Mouse (Mus musculus) lung, embryonic 15.5 days (tissue): ENCODE data around the gene BC055324. TPM values are rescaled to one million over a fixed set of nuclear protein-coding genes. Genes with fewer than 3 reads are reported as not detected.

Source experiments
- ATAC-seq: fragments of 200-750 bp; cut with Nextera tagmentation; 2 replicates; pipeline ENCODE4 v1.8.0; 2017; ENCODE audit warnings: moderate number of reproducible peaks, borderline replicate concordance; ENCODE audit not compliant: low FRiP score, low TSS enrichment; ENCODE audit errors: extremely low read depth
- H3K27ac ChIP-seq: fragments of 300-500 bp; sonication (generic); 2 replicates; pipeline ENCODE4 v1.5.1; 2015; ENCODE audit warnings: moderate library complexity, mild to moderate bottlenecking, inconsistent platforms
- H3K27me3 ChIP-seq: fragments of 300-500 bp; sonication (generic); 2 replicates; pipeline ENCODE4 v1.6.1; 2015; ENCODE audit warnings: inconsistent platforms
- H3K36me3 ChIP-seq: fragments of 300-500 bp; sonication (generic); 2 replicates; pipeline ENCODE4 v1.6.1; 2015; ENCODE audit warnings: inconsistent platforms
- H3K4me1 ChIP-seq: fragments of 300-500 bp; sonication (generic); 2 replicates; pipeline ENCODE4 v1.6.1; 2015; ENCODE audit warnings: inconsistent platforms
- H3K4me2 ChIP-seq: fragments of 300-500 bp; sonication (generic); 2 replicates; pipeline ENCODE4 v1.6.1; 2015; ENCODE audit warnings: inconsistent platforms, mild to moderate bottlenecking, moderate library complexity
- H3K4me3 ChIP-seq: fragments of 300-500 bp; sonication (generic); 2 replicates; pipeline ENCODE4 v1.5.1; 2015; ENCODE audit warnings: mild to moderate bottlenecking, inconsistent platforms
- H3K9ac ChIP-seq: fragments of 300-500 bp; sonication (generic); 2 replicates; pipeline ENCODE4 v1.6.1; 2015; ENCODE audit warnings: inconsistent platforms
- H3K9me3 ChIP-seq: fragments of 300-500 bp; sonication (generic); 2 replicates; pipeline ENCODE4 v1.6.1; 2016; ENCODE audit warnings: inconsistent platforms
- WGBS: fragments of 180-500 bp; shearing (Covaris S2); methylation state at CpG from one replicate; pipeline ENCODE4 v1.1.7; 2015; 5-methylcytosine and 5-hydroxymethylcytosine counted together
- polyA plus RNA-seq: library from polyadenylated mRNA; unstranded; fragments of >200 nt; fragmentation: Nextera tagmentation; extraction: Ambion mirVana; gene quantifications from 2 replicates; pipeline ENCODE4 v1.2.1, GENCODE M21; 2015

BC055324 gene
- polyA plus RNA-seq, 1 experiment from 2014 or later: 27.2 TPM

DNA sequence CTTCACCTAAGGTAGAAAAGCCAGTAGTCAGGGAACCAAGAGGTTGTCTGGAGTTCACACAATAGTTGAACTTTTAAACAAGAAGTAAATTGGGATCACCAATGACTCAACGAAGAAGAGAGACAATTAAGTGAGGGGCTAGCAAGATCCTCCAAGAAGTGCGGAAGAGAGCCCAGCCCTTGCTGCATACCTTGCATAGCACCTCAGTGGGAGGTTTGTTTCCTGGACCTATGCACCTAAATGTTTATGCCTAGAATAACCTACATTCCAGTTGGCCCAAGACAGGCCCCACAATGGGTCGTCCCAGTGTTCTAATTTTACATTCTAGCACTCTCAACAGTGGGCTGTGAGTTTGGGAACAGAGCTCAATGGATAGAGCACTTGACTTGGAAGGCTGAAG lies 9.7 kb upstream of the BC055324 start:
- Histone ChIP-seq H3K4me3 (no peak overlapping the region), H3K27ac (no peak overlapping the region), H3K36me3 (no peaks in the 10 kb centered on the region), H3K4me2 (no peak overlapping the region), H3K27me3 (no peaks in the 10 kb centered on the region), H3K4me1 (no peaks in the 10 kb centered on the region), H3K9me3 (no peaks in the 10 kb centered on the region), H3K9ac (no peak overlapping the region)
- ATAC-seq: no peak
- 75% methylated on average over 3 of the region's 3 CpGs for WGBS

DNA sequence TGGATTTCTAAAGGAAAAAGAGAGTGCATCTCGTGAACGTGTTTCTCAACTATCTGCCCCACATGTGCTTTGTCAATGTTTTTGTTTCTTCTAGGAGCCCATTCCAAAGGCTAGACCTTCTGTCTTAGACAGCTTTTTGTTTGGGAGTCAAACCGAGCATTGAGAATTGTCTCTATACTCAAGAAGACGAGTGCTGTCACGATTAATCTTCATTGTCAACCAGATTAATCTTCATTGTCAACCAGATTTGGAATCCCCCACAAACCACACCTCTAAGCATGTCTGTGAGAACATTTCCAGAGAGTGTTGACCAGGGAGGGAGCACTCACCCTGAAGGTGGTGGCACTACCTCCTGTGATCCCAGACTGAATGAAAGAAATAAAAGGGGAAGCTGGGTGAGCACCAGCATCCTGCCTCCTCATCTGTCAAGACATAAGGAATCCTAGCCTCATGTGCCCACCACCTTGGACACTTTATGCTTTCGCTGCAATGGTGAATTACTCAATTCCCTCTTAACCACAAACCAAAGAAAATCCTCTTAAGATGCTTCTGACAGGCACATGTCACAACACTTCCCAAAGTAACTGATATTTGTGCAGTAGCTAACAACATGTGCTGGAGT lies 7.3 kb upstream of the BC055324 start:
- H3K4me3 ChIP-seq: no peak overlapping the region
- H3K4me2 ChIP-seq: no peak overlapping the region
- H3K9ac ChIP-seq: no peak overlapping the region
- H3K36me3 ChIP-seq: no peaks in the 10 kb centered on the region
- WGBS: 69% methylated on average over 6 of the region's 6 CpGs
- H3K4me1 ChIP-seq: no peaks in the 10 kb centered on the region
- H3K27ac ChIP-seq: no peak overlapping the region
- H3K27me3 ChIP-seq: no peaks in the 10 kb centered on the region
- ATAC-seq: no peak
- H3K9me3 ChIP-seq: no peaks in the 10 kb centered on the region

DNA sequence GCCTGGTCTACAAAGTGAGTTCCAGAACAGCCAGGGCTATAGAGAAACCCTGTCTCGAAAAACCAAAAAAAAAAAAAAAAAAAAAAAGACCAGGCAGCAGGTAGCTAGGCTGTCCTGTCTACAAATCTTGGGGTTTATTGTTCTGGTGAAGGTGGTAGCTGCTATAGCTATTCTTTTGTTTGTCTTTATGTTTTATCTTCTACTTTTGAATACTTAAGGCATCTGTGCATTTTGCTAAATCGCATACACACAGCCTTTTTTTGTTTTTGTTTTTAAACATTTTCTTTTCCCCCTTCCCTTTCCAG lies 965 bp upstream of the BC055324 start:
- Histone ChIP-seq H3K4me3 (peak overlapping the region; percentile 72), H3K4me1 (peaks cover 7% of the 10 kb centered on the region), H3K9ac (peak overlapping the region; percentile 70; the same call in 1 of the 2 replicates), H3K4me2 (peak overlapping the region; percentile 59), H3K36me3 (no peaks in the 10 kb centered on the region), H3K9me3 (no peaks in the 10 kb centered on the region), H3K27ac (no peak overlapping the region), H3K27me3 (no peaks in the 10 kb centered on the region)
- WGBS: 75% methylated on average over 2 of the region's 2 CpGs
- ATAC-seq: no peak

GRCm38 (mm10) chr1:163994173-163994720 lies 349 bp downstream of the BC055324 start:
- Histone ChIP-seq H3K4me1 (peaks cover 7% of the 10 kb centered on the region), H3K4me2 (peak overlapping the region; percentile 59), H3K27ac (peak overlapping the region; percentile 57), H3K36me3 (no peaks in the 10 kb centered on the region), H3K27me3 (no peaks in the 10 kb centered on the region), H3K4me3 (peak overlapping the region; percentile 72), H3K9ac (peak overlapping the region; percentile 73), H3K9me3 (no peaks in the 10 kb centered on the region)
- 1% methylated on average over 38 of the region's 38 CpGs for WGBS
- peak; percentile 36 for ATAC-seq

- ATAC-seq: no peak
- Histone ChIP-seq H3K27ac (no peak overlapping the region), H3K9me3 (no peaks in the 10 kb centered on the region), H3K9ac (no peak overlapping the region), H3K36me3 (no peaks in the 10 kb centered on the region), H3K4me1 (peaks cover 7% of the 10 kb centered on the region), H3K4me2 (no peak overlapping the region), H3K27me3 (no peaks in the 10 kb centered on the region), H3K4me3 (no peak overlapping the region)
- 82% methylated on average over 4 of the region's 4 CpGs for WGBS
These were observed 2.2 kb downstream of the BC055324 start for GRCm38 (mm10) chr1:163992371-163992770.

- WGBS: 82% methylated on average over 1 of the region's 1 CpGs
- ATAC-seq: no peak
- H3K36me3 ChIP-seq: peaks cover 17% of the 10 kb centered on the region
- no peak overlapping the region for H3K4me2 ChIP-seq
- H3K27ac ChIP-seq: no peak overlapping the region
- no peaks in the 10 kb centered on the region for H3K9me3 ChIP-seq
- no peak overlapping the region for H3K4me3 ChIP-seq
- no peaks in the 10 kb centered on the region for H3K4me1 ChIP-seq
- no peak overlapping the region for H3K9ac ChIP-seq
- H3K27me3 ChIP-seq: no peaks in the 10 kb centered on the region
These were observed 18.1 kb downstream of the BC055324 start for GRCm38 (mm10) chr1:163976515-163976914.

DNA sequence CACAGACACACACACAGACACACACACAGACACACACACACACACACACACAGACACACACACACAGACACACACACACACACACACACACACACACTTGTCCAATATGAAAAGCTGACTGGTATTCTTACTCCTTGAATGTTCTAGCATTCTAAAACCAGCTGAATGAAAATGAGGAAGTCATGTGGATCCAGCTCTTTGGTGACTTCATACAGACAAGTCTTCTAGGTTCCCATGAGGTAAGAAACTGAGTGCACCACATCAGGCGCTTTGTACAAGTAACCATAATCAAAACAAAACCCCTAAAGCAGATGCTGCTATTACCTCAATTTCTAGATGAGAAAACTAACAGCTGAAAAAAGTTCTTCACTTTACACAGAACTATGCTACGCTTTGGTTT lies 19.5 kb downstream of the BC055324 start:
- no peak overlapping the region for H3K4me2 ChIP-seq
- H3K27ac ChIP-seq: no peak overlapping the region
- H3K4me3 ChIP-seq: no peak overlapping the region
- no peaks in the 10 kb centered on the region for H3K4me1 ChIP-seq
- 86% methylated on average over 2 of the region's 2 CpGs for WGBS
- H3K9me3 ChIP-seq: no peaks in the 10 kb centered on the region
- ATAC-seq: no peak
- H3K9ac ChIP-seq: no peak overlapping the region
- H3K27me3 ChIP-seq: no peaks in the 10 kb centered on the region
- peaks cover 16% of the 10 kb centered on the region for H3K36me3 ChIP-seq

DNA sequence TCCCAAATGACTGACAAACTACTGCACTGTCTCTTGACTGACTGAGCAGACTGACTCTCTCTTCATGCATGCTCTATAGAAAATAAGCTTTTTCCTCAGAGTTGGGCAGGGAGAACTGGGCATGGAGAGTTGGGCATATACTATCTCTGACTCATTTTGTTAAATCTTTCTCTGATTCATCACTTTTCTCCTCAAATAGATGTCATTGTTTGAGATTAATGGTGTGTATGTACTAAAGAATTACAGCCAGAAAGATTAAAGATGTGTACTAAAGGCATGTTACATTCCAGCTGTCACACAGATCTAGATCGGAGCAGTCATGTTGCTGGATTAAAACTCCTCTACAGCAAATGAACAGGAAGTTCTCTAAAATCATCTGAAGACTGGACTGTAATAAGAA lies 20.1 kb downstream of the BC055324 start:
- Histone ChIP-seq H3K27ac (no peak overlapping the region), H3K36me3 (peaks cover 10% of the 10 kb centered on the region), H3K9ac (no peak overlapping the region), H3K9me3 (no peaks in the 10 kb centered on the region), H3K4me3 (no peak overlapping the region), H3K4me1 (no peaks in the 10 kb centered on the region), H3K4me2 (no peak overlapping the region), H3K27me3 (no peaks in the 10 kb centered on the region)
- ATAC-seq: no peak
- WGBS: 79% methylated on average over 1 of the region's 1 CpGs

DNA sequence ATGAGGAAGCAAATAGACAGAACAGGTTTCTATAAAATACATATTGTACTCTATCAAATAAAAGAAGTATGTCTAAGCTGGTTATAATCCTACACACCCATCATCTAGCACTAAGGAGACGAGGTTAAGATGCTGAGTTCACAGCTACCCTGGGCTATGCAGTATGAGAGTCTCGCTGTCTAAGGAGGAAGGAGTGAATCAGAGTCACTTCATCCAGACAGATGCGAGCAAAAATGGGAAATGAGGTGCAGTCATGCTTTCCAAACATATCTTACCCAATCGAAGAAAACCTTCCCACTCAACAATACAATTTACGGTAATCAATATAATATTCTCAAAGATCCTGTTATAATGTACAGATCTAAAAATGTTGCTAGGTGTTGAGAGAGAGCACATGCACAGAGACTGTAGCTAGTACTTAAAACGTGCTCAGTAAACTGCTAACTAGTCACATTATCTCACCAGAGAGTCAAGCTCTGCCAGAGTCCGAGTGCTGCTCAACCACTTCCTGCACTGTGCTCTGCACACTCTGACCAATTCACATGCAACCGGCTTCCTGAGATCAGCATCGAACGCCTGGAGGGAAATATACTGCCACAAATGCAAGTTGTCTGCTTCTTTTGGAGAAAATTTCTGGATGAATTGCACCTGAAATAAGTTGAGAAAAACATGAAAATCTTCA lies 30.4 kb downstream of the BC055324 start:
- WGBS: 83% methylated on average over 10 of the region's 10 CpGs
- no peak overlapping the region for H3K9ac ChIP-seq
- no peak overlapping the region for H3K27ac ChIP-seq
- H3K27me3 ChIP-seq: no peaks in the 10 kb centered on the region
- H3K36me3 ChIP-seq: peaks cover 34% of the 10 kb centered on the region
- no peak for ATAC-seq
- no peak overlapping the region for H3K4me3 ChIP-seq
- no peaks in the 10 kb centered on the region for H3K9me3 ChIP-seq
- H3K4me2 ChIP-seq: no peak overlapping the region
- no peaks in the 10 kb centered on the region for H3K4me1 ChIP-seq

DNA sequence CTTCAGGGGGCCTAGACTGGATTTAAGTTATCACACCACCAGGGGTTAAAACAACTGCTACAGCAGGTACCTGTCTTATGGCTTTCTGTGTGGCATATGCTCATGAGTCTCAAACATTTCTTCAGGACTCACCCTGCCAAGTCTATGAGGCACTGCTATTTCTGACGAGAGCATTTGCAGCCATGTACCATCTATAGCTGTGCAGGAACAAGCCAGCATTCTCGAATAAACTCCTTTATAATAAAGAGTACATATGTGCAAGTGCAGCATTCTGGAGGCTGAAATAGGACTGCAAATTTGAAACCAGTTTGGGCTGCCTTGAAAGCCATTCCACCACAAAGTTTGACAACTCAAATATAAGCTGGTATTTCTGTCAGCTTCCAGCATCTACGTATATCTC lies 36.6 kb downstream of the BC055324 start:
- no peak for ATAC-seq
- WGBS: 78% methylated on average over 3 of the region's 3 CpGs
- Histone ChIP-seq H3K27me3 (no peaks in the 10 kb centered on the region), H3K9me3 (no peaks in the 10 kb centered on the region), H3K36me3 (peaks cover 53% of the 10 kb centered on the region), H3K9ac (no peak overlapping the region), H3K4me1 (no peaks in the 10 kb centered on the region), H3K4me2 (no peak overlapping the region), H3K27ac (no peak overlapping the region), H3K4me3 (no peak overlapping the region)

DNA sequence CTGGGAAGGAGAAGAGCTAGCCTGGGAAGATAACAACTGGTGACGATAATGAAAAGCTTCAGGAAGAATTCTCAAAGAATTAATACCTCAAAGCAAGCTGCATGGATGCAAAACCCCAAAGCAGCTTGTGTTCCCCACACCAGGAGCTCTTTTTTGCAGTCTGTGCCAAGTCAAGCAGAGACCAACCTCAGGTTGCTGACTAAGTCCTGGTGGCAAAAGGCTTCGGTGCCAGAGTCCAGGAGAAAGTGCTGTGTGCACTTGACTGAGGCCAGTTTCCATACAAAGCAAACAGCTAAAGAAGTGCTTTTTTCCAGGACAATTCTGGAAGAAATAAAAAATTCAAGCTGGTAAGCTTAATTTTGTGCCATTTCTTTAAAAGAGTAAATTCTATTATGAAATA lies 41.2 kb downstream of the BC055324 start:
- 79% methylated on average over 2 of the region's 2 CpGs for WGBS
- H3K9me3 ChIP-seq: no peaks in the 10 kb centered on the region
- H3K4me3 ChIP-seq: no peak overlapping the region
- H3K4me2 ChIP-seq: no peak overlapping the region
- no peaks in the 10 kb centered on the region for H3K27me3 ChIP-seq
- no peak overlapping the region for H3K27ac ChIP-seq
- no peak overlapping the region for H3K9ac ChIP-seq
- ATAC-seq: no peak
- H3K4me1 ChIP-seq: no peaks in the 10 kb centered on the region
- peaks cover 74% of the 10 kb centered on the region for H3K36me3 ChIP-seq

DNA sequence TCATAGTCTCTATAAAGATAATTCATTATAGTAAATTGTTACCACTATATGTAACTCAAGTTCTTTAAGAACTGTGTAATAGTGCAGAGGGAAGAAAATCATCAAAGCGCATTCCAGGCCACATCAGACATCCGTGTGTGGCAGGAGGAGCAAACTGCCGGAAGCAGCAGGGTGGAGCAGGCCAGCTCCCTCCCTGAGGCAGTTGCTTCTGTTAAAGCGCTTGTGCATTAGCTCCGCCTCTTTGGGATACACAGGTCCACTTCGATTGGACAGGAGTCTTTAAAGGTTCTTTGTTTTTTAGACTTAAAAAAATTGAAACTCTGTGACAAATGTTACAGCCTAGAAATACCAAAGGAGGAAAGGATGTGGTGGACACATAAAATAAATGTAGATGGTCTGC lies 52.5 kb downstream of the BC055324 start:
- Histone ChIP-seq H3K27ac (no peak overlapping the region), H3K36me3 (peaks cover 83% of the 10 kb centered on the region), H3K4me3 (no peak overlapping the region), H3K4me2 (no peak overlapping the region), H3K9ac (no peak overlapping the region), H3K27me3 (no peaks in the 10 kb centered on the region), H3K4me1 (no peaks in the 10 kb centered on the region), H3K9me3 (no peaks in the 10 kb centered on the region)
- ATAC-seq: no peak
- WGBS: 62% methylated on average over 6 of the region's 6 CpGs
